Mouse (Mus musculus) heart, adult 2 months (tissue): Measurements from ENCODE around the gene Haus6.

Experiments used
- EP300 ChIP-seq: fragments of 200-500 bp; IDR thresholded peaks from 2 replicates; pipeline ENCODE4 v1.6.1; 2011; ENCODE audit warnings: low read depth, low read length, control low read depth; ENCODE audit not compliant: insufficient read depth
- POLR2A ChIP-seq: fragments of 200-500 bp; IDR thresholded peaks from 2 replicates; pipeline ENCODE4 v1.6.1; 2011; ENCODE audit warnings: mild to moderate bottlenecking, low read depth, low read length, control low read depth; ENCODE audit not compliant: insufficient read depth

DNA sequence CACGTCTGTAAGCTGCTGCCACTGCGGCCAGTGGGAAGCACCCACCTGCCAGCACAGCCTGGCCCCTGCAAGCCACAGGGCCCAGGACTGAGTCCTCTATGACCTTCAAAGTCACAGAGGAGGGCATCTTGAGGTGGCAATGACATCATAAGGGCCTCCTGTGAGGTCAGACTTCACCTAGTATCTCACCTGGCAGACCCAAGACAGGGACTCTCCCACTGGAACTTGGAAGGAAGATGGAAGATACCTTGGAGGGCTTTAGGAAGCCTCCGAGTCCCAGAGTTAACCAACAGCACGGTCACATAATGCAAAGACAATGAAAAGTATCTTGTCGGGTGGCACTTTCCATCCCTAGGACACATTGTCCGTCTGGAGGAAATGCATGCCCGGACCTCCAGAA is 53.6 kb downstream of the Haus6 start, which contains the start of gene Saxo1:
- TF ChIP-seq POLR2A (no peak), EP300 (no peak)
